Mouse (Mus musculus): ENCODE results near the gene Pole2.
"Not testable (repeated sequence)": the region's sequence is repeated elsewhere in the genome, so short reads cannot be mapped to it uniquely, and the experiment has no call there.

Gene Pole2

DNA sequence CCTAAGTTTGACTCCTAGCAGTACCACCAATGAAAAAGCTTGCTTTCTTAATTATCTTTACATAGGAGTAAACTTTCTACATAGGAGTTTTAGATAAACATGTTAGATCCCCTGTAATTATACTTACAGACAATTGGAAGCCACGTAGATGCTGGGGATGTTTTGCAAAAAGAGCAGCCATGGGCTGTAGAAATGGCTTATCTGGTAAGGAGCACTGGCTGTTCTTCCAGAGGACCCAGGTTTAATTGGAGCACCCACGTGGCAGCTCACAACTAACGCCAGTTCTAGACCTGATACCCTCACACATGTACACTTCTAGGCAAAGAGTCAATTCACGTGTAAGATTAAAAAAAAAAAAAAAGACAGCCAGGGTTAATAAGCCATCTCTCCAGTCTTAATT lies 46.2 kb downstream of the Pole2 start:
- in situ Hi-C loops (cut with MboI, MseI) = loop anchor here (25.0 kb wide), 2 partner anchors 406 to 1781 kb away; partner anchors contain the start of genes Psma3 and Vcpkmt

DNA sequence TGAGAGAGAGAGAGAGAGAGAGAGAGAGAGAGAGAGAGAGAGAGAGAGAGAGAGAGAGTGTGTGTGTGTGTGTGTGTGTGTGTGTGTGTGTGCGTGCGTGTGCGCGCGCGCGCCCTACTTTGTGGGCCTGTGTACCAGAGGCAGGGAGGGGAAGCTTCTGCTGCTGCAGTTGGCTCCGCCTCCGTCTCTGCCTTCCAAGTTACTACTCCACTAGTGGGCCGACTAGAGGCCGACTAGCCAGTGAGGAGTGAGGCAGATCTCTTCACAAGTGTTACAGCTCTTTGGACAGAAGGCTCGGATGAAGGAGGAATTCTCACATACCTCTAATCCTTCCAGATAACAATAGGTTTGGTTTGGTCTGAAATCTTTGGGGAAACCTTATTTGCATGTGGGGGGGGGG lies 48.6 kb downstream of the Pole2 start:
- in situ Hi-C loops (cut with MboI, MseI) = loop anchor here (25.0 kb wide), 2 partner anchors 408 to 1783 kb away; partner anchors contain the start of genes Psma3 and Vcpkmt

DNA sequence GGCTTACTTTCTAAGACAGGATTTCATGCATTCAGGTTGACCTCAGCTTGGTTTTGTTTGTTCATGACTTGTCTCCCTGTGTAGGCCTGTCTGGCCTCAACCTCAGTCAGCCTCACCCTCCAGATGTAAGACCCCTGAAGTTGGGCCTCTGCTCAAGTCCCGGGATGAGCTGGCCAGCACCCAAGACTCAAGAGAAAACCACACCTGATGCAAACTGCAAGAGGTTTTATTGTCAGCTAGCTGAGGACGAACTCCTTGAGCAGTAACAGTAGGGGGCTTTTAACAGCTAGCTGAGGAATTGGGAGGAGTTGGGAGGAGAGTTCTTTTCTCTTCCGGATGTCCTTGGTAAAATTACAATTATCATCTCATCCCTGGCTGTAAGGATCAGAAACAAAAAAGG lies 50.5 kb downstream of the Pole2 start:
- in situ Hi-C loops (cut with MboI, MseI) = loop anchor here (25.0 kb wide), 2 partner anchors 410 to 1785 kb away; partner anchors contain the start of genes Psma3 and Vcpkmt

DNA sequence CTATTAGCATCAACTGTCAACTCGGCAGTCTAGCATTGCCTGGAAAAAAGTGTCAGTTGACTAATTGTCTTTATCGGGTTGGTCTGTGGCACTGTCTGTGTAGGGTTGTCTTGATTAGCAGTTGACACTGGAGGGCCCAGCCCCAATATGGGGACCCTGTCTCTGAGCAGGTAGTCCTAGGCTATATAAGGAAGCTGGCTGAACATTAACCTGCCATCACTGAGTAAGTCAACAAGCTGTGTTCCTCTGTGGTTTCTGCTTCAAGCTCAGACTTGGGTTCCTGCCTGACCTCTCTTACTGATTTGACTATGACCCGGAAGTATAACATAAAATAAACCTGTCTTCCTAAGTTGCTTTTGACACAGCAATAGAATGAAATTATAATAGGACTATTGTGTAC lies 52.0 kb downstream of the Pole2 start:
- in situ Hi-C loops (cut with MboI, MseI) = loop anchor here (25.0 kb wide), 2 partner anchors 411 to 1786 kb away; partner anchors contain the start of genes Psma3 and Vcpkmt

DNA sequence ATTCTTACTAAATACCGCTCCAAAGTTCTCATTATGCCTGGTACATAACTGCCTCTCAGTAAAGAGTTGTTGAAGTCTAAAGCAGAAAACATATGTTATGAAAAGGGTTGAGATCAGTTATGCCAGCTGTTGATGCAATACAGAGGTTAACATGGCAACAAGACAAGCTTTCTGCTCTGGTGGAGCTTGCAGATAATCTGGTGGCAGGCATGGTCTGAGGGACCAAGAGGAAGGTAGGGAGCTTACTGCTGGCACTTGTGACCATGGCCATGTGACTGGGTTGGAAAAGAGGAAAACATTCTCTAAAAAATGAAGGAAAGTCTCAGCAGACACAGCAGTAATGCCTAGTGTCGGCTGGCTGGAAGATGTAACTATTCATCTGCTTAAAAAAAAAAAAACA lies 56.7 kb downstream of the Pole2 start:
- in situ Hi-C loops (cut with MboI, MseI) = no loop called here

DNA sequence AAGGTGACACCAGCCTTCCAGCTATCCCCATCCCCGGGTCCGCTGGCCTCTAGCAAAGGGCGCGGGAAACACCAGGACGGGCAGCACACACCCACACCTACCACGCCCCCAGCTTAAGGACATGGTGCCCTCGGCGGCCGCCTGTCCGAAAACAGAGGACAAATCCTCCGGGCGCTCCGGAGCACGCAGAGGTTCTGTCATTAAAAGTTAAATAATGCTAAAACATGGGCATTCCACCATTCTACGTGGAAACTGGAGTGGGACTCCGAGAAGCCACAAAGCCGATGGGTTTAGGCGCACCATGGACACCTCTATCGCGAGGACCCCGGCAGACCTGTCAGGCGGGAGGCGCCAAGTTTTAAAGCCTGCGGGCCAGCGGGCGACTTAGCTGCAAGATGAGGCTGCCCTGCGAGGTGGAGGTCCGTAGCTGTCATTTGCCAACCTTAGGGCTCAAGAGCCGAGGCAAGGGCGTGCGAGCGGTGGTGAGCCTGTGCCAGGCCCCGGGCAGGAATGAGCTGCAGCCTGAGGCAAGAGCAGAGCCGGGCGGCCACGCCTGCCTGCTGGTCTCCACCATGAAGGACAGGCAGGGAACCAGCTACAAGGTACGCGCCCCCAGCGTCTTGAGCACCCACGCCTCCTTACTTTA lies 59.4 kb downstream of the Pole2 start, which contains the start of gene Lrr1:
Lrr1 (plus strand) TSS at position 354 of the 646 bp plus-strand sequence.
- in situ Hi-C loops (cut with MboI, MseI) = loop anchor here (10.0 kb wide), 1 partner anchor 716 kb away; no protein-coding TSS in a partner anchor

DNA sequence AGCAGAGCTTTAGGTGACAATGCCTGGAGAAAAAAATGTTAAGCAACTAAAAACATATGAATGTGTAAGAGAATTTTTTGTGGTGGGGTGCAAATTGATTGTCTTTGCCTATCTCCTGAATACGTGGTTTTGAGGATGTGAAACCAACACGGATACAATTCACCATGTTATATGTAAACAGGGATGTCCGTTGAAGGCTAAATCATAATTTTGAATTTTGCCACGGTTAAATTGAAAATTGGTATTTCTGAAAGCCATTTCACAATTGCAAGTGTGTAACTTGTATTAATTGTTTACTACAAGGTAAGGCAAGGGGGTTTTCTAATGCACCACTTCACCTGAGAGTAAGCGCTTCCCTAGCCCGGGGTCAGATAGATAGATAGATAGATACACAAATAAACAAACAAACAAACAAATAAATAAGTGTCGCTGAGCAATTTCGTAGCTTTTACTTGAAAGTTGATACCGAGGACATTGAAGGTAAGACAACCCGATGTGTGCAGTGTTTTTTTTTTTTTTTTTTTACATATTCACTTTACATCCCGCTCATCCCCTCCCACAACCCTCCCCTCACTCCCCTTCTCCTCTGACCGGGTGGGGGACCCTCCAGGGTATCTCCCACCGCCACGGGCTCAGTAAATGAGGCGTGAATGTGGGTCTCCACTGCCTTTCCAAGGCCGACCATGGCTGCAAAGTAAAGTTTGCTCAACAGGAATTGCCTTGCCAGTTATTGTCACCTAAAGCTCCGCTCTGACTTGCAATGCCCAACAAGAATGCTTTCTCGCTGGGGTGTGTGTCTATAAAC lies 60.1 kb downstream of the Pole2 start:
- in situ Hi-C loops (cut with MboI, MseI) = loop anchor here (10.0 kb wide), 1 partner anchor 717 kb away; no protein-coding TSS in a partner anchor

DNA sequence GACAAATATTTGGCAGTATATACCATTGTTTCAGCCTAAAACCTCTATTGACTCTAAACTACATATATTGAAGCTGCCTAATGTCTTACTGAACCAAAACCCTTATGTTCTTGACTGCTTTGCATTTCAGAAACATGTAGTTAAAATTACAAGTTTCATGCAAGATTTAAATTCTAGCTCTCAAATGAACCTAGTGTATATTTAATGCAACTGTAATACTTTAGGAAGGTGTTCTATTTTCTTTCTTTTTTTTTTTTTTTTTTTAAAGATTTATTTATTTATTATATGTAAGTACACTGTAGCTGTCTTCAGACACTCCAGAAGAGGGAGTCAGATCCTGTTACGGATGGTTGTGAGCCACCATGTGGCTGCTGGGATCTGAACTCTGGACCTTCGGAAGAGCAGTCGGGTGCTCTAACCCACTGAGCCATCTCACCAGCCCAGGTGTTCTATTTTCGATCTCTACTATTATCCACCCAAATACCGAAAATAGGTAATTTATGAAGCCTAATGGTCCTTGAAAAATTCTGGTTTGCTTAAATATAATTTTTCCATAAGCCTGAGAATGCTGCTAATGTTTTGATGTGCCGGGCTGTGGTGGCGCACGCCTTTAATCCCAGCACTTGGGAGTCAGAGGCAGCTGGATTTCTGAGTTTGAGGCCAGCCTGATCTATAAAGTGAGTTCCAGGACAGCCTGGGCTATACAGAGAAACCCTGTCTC lies 61.0 kb downstream of the Pole2 start:
- in situ Hi-C loops (cut with MboI, MseI) = loop anchor here (10.0 kb wide), 1 partner anchor 718 kb away; no protein-coding TSS in a partner anchor

DNA sequence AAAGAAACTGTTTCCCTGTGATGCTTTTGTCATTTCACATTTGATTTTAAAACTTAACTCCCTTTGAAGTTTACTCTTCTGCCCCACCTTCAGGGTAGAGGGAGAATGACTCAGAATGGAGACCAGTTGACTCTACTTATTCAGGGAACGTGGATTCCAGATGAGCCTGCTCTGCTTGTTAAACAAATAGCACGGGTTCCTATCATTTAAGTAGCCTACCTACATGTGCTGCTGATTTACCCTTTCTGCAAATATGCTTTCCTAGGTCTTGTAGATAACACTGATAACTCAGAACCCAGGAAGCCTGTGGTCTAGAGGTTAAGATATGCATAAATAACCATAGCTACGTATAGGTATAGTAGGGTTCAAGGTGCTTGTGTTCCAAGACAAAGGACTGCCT lies 63.1 kb downstream of the Pole2 start:
- in situ Hi-C loops (cut with MboI, MseI) = loop anchor here (10.0 kb wide), 1 partner anchor 720 kb away; no protein-coding TSS in a partner anchor

DNA sequence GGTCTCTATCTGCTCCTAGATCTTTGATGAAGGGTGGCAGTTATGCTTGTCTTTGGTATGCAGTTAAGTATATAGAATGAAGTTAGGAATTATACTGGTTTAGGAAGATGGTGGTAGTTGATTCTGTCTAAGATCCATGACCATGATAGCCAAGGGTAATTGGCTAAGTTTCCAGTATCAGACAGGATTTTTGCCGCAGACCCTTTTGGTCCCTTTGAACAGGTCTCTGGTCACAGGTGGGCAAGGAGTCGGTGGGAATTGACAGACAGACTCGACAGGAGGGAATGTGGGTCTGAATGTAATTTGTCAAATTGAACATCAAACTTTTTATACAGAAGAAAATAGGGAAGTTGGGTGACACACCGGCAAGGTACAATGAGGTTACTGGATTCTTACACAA lies 64.4 kb downstream of the Pole2 start:
- in situ Hi-C loops (cut with MboI, MseI) = loop anchor here (10.0 kb wide), 1 partner anchor 721 kb away; no protein-coding TSS in a partner anchor

DNA sequence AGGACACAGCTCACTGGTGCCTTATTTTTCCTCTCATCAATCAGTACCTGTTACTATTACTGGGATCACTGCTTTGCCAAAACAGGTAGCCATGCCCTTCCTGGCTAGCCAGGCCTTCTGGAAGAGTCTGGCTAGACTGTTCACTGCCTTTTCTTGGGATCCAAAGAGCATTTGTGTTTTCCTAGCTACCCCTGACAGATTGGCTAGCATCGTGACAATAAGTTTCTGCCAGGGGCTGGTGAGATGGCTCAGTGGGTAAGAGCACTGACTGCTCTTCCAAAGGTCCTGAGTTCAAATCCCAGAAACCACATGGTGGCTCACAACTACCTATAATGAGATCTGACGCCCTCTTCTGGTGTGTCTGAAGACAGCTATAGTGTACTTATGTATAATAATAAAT lies 67.3 kb downstream of the Pole2 start:
- in situ Hi-C loops (cut with MboI, MseI) = loop anchor here (10.0 kb wide), 1 partner anchor 724 kb away; no protein-coding TSS in a partner anchor

DNA sequence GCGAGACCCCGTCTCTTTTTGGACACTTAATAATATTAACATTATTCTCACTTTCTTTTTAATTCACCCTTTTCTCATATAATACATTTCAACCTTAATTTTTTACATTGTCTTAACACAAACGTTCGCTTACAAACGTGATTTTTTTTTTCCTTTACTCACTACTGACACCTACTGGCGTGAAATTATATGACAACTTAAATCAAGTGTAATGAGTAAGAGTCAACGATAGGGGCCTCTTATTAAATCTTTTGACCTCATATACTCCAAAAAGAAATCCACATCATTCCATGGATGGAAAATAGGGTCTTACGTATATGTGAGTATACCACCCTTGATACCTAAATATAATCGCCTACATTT lies 68.4 kb downstream of the Pole2 start:
- in situ Hi-C loops (cut with MboI, MseI) = no loop called here

DNA sequence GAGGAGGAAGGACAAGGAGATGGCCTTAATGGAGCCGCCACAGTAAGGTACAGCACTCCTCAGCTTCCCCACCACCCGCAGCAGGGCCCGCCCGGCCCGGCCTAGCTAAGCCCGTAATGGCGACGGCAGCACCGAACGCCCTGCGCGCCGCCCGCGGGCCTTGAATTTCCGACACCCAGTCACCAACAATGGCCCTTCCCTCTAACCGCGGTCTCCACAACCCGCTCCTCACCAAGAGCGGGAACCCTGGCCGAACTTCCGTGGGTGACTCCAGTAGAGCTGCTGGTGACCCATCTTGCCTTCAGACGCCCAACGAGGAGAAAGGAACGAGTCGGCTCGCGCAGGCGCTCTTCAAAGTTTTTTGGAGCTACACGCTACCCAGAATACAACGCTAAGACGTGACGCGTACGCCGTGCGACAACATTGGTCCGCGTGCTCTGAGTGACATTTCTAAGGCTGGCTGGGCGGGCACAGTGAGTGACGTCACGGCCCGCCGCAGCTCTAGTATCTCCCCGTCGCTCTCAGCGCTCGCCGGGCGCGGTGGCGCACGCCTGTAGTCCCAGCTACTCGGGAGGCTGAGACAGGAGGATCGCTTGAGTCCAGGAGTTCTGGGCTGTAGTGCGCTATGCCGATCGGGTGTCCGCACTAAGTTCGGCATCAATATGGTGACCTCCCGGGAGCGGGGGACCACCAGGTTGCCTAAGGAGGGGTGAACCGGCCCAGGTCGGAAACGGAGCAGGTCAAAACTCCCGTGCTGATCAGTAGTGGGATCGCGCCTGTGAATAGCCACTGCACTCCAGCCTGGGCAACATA lies 69.0 kb downstream of the Pole2 start, which contains the start of gene Rps29:
Rps29 (minus strand) TSS at position 422 of the 813 bp plus-strand sequence.
- in situ Hi-C loops (cut with MboI, MseI) = not testable (repeated sequence)

DNA sequence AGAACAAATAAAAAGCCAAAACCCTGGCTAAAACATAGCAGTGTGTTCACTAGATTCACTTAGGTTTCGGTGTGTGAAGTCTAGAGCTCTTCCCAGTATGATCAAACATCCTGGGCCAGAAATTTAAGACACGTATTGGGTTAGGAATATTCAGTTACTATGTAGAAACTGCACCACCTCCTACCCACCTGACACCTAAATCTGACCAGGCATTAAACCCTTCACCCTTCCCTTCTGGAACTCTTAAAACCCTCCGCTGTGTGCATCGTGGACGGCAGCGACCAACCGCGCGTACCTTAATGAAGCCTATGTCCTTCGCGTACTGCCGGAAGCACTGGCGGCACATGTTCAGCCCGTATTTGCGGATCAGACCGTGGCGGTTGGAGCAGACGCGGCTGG lies 69.6 kb downstream of the Pole2 start:
- in situ Hi-C loops (cut with MboI, MseI) = no loop called here

DNA sequence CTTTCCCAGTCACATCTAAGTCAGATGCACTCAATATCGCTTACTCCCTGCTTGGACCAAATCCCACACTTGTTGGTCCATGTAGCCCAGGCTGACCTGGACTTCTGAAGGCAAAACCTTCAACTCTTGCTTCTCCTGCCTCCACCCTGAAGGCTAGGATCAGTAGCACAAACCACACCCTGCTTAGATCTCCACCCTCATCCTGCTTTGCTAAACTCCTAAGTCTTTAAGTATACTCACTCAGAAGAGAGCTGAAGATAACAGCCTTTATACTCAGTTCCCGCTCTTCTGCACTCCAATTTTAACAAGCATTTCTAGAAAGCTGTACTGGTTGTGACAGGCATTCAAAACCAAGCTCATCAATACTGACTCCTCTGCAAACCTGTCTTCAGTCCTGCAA lies 70.9 kb downstream of the Pole2 start:
- in situ Hi-C loops (cut with MboI, MseI) = no loop called here

DNA sequence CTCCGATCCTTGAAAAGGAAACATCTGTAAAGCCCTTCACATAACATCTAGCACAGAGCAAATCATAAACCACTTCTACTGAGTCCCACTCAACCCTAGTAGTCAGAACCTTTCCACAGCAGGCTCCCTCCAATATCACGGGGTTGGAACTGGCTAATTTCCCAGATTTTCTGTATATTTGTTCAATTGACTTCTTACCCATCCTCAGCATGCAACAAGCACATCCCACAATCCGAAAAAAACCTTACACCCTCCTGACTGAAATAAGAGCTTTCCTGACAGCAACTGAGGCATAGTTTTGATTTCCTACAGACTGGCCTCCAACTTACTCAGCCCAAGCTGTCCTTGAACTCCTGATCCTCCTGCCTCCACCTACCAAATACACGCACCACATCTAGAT lies 71.6 kb downstream of the Pole2 start:
- in situ Hi-C loops (cut with MboI, MseI) = no loop called here

DNA sequence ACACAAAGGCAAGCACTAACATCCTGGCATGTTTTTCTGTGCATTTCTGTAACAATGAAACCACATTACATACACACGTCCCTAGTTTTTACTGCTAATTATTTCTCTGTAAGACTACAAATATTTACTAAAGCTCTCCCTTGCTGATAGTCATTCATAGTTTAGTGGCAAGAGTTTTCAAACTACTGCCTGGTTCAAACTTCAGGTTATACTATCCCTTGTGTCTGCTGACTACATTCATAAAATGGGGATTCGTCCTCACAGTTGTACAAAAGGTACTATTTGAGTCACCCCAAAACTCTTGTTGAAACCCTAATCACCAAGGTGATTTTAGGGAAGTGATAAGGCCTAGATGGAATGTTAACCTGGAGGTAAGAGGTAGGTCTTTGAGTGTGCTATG lies 72.1 kb downstream of the Pole2 start:
- in situ Hi-C loops (cut with MboI, MseI) = no loop called here
